Mouse (Mus musculus): ENCODE measurements around the gene Zfp146. TPM values are rescaled to one million over a fixed set of nuclear protein-coding genes. Genes with fewer than 3 reads are reported as not detected.
A peak's percentile ranks its signal among the peaks of the same experiment; 100 is the strongest.

Zfp146 gene
- polyA plus RNA-seq, 1 experiment from 2014 or later, result 6.0 TPM

- DNase-seq (ENCODE audit: low spot score) (no peak), ATAC-seq (no peak)
- Histone ChIP-seq H3K4me3 (ENCODE audit: low read depth, low read length) (no peak overlapping the region), H3K9me3 (ENCODE audit: low read length) (no peaks in the 10 kb centered on the region), H3K27me3 (replicated peaks; ENCODE audit: insufficient read depth, low read length) (no peaks in the 10 kb centered on the region), H3K36me3 (ENCODE audit: insufficient read depth, low read length) (peaks cover 6% of the 10 kb centered on the region; the same call in 1 of the 2 replicates), H3K27ac (ENCODE audit: low read length) (no peak overlapping the region), H3K9ac (replicated peaks; ENCODE audit: low read depth) (no peak overlapping the region), H3K4me1 (ENCODE audit: insufficient read depth, low read depth, low read length) (no peaks in the 10 kb centered on the region), H3K4me2 (replicated peaks; ENCODE audit: low read depth, low read length) (no peak overlapping the region)
- 61% methylated on average over 12 of the region's 12 CpGs for WGBS
- no peak for TF ChIP-seq CTCF (IDR thresholded peaks at IDR 0.05)
- no peak for TF ChIP-seq EP300 (IDR thresholded peaks at IDR 0.05)
These were observed 6.9 kb upstream of the Zfp146 start for GRCm38 (mm10) chr7:30176474-30176873.

GRCm38 (mm10) chr7:30170283-30170951 lies 867 bp upstream of the Zfp146 start:
- peaks cover 3% of the 10 kb centered on the region; the same call in 1 of the 2 replicates for H3K4me1 ChIP-seq (ENCODE audit: insufficient read depth, low read depth, low read length)
- no peaks in the 10 kb centered on the region for H3K36me3 ChIP-seq (ENCODE audit: insufficient read depth, low read length)
- peak overlapping the region; percentile 76 for H3K4me3 ChIP-seq (ENCODE audit: low read depth, low read length)
- DNase-seq (ENCODE audit: low spot score) (no peak), ATAC-seq (peak; percentile 5)
- 0 out of 2 replicates have a peak overlapping the region, but pooled peaks have one; percentile 84 for H3K27ac ChIP-seq (ENCODE audit: low read length)
- TF ChIP-seq CTCF (IDR thresholded peaks at IDR 0.05), result no peak
- TF ChIP-seq EP300 (IDR thresholded peaks at IDR 0.05), result no peak
- H3K9ac ChIP-seq (replicated peaks; ENCODE audit: low read depth), result peak overlapping the region; percentile 72
- 17% methylated on average over 11 of the region's 11 CpGs for WGBS
- H3K9me3 ChIP-seq (ENCODE audit: low read length), result no peaks in the 10 kb centered on the region
- peak overlapping the region; percentile 66 for H3K4me2 ChIP-seq (replicated peaks; ENCODE audit: low read depth, low read length)
- no peaks in the 10 kb centered on the region for H3K27me3 ChIP-seq (replicated peaks; ENCODE audit: insufficient read depth, low read length)

- ATAC-seq, result no peak
These were observed 502 bp downstream of the Zfp146 start for GRCm38 (mm10) chr7:30168914-30169582.

GRCm38 (mm10) chr7:30164745-30165144 lies 4.8 kb downstream of the Zfp146 start:
- no peaks in the 10 kb centered on the region for H3K4me1 ChIP-seq (ENCODE audit: insufficient read depth, low read depth, low read length)
- peaks cover 32% of the 10 kb centered on the region for H3K9me3 ChIP-seq (ENCODE audit: low read length)
- no peak overlapping the region for H3K4me2 ChIP-seq (replicated peaks; ENCODE audit: low read depth, low read length)
- DNase-seq (ENCODE audit: low spot score), result no peak
- H3K9ac ChIP-seq (replicated peaks; ENCODE audit: low read depth), result no peak overlapping the region
- ATAC-seq, result no peak
- H3K36me3 ChIP-seq (ENCODE audit: insufficient read depth, low read length), result peaks cover 31% of the 10 kb centered on the region
- no peaks in the 10 kb centered on the region for H3K27me3 ChIP-seq (replicated peaks; ENCODE audit: insufficient read depth, low read length)
- H3K27ac ChIP-seq (ENCODE audit: low read length), result no peak overlapping the region
- H3K4me3 ChIP-seq (ENCODE audit: low read depth, low read length), result no peak overlapping the region
- WGBS, result 98% methylated on average over 2 of the region's 2 CpGs
- TF ChIP-seq CTCF (IDR thresholded peaks at IDR 0.05) (no peak), EP300 (IDR thresholded peaks at IDR 0.05) (no peak)

More at GRCm38 (mm10) chr7:30168914-30169582, 502 bp downstream of the Zfp146 start:
- WGBS, result 2% methylated on average over 21 of the region's 21 CpGs
- H3K27me3 ChIP-seq (replicated peaks; ENCODE audit: insufficient read depth, low read length), result no peaks in the 10 kb centered on the region
- TF ChIP-seq EP300 (IDR thresholded peaks at IDR 0.05), result no peak
- TF ChIP-seq CTCF (IDR thresholded peaks at IDR 0.05), result no peak
- peak overlapping the region; percentile 66 for H3K4me2 ChIP-seq (replicated peaks; ENCODE audit: low read depth, low read length)
- peaks cover 3% of the 10 kb centered on the region; the same call in 1 of the 2 replicates for H3K4me1 ChIP-seq (ENCODE audit: insufficient read depth, low read depth, low read length)
- H3K9me3 ChIP-seq (ENCODE audit: low read length), result 0 out of 2 replicates have a peak, but pooled peaks cover under 1% of the 10 kb centered on the region
- H3K27ac ChIP-seq (ENCODE audit: low read length), result peak overlapping the region; percentile 84
- H3K36me3 ChIP-seq (ENCODE audit: insufficient read depth, low read length), result no peaks in the 10 kb centered on the region
- peak overlapping the region; percentile 76 for H3K4me3 ChIP-seq (ENCODE audit: low read depth, low read length)
- no peak for DNase-seq (ENCODE audit: low spot score)
- H3K9ac ChIP-seq (replicated peaks; ENCODE audit: low read depth), result peak overlapping the region; percentile 72

GRCm38 (mm10) chr7:30163113-30163512 lies 6.4 kb downstream of the Zfp146 start:
- no peaks in the 10 kb centered on the region for H3K4me1 ChIP-seq (ENCODE audit: insufficient read depth, low read depth, low read length)
- 99% methylated on average over 5 of the region's 5 CpGs for WGBS
- H3K36me3 ChIP-seq (ENCODE audit: insufficient read depth, low read length), result peaks cover 38% of the 10 kb centered on the region
- H3K4me3 ChIP-seq (ENCODE audit: low read depth, low read length), result no peak overlapping the region
- H3K4me2 ChIP-seq (replicated peaks; ENCODE audit: low read depth, low read length), result no peak overlapping the region
- no peak overlapping the region for H3K27ac ChIP-seq (ENCODE audit: low read length)
- H3K27me3 ChIP-seq (replicated peaks; ENCODE audit: insufficient read depth, low read length), result no peaks in the 10 kb centered on the region
- H3K9me3 ChIP-seq (ENCODE audit: low read length), result peaks cover 35% of the 10 kb centered on the region
- ATAC-seq (no peak), DNase-seq (ENCODE audit: low spot score) (no peak)
- TF ChIP-seq CTCF (IDR thresholded peaks at IDR 0.05) (no peak), EP300 (IDR thresholded peaks at IDR 0.05) (no peak)
- no peak overlapping the region for H3K9ac ChIP-seq (replicated peaks; ENCODE audit: low read depth)

- DNase-seq (ENCODE audit: low spot score), result no peak
- H3K9me3 ChIP-seq (ENCODE audit: low read length), result peaks cover 42% of the 10 kb centered on the region
- no peak overlapping the region for H3K9ac ChIP-seq (replicated peaks; ENCODE audit: low read depth)
- TF ChIP-seq CTCF (IDR thresholded peaks at IDR 0.05), result no peak
- TF ChIP-seq EP300 (IDR thresholded peaks at IDR 0.05), result no peak
- H3K4me2 ChIP-seq (replicated peaks; ENCODE audit: low read depth, low read length), result no peak overlapping the region
- no peak for ATAC-seq
- H3K4me3 ChIP-seq (ENCODE audit: low read depth, low read length), result no peak overlapping the region
- no peak overlapping the region for H3K27ac ChIP-seq (ENCODE audit: low read length)
- peaks cover 11% of the 10 kb centered on the region; the same call in 1 of the 2 replicates for H3K36me3 ChIP-seq (ENCODE audit: insufficient read depth, low read length)
- H3K27me3 ChIP-seq (replicated peaks; ENCODE audit: insufficient read depth, low read length), result no peaks in the 10 kb centered on the region
- 95% methylated on average over 3 of the region's 3 CpGs for WGBS
- no peaks in the 10 kb centered on the region for H3K4me1 ChIP-seq (ENCODE audit: insufficient read depth, low read depth, low read length)
These were observed 14.0 kb downstream of the Zfp146 start for GRCm38 (mm10) chr7:30155507-30155906.
